Mouse (Mus musculus): ENCODE measurements around the gene Siva1. TPM values are rescaled to one million over a fixed set of nuclear protein-coding genes. Genes with fewer than 3 reads are reported as not detected.

The Siva1 gene
- total and polyA plus RNA-seq, 3 experiments: 78.1 to 137 (median 135) TPM

- Histone ChIP-seq H3K27me3 (replicated peaks) (no peaks in the 10 kb centered on the region), H3K79me2 (replicated peaks; ENCODE audit: control insufficient read depth, extremely low read depth, insufficient read depth, poor library complexity, severe bottlenecking) (no peaks in the 10 kb centered on the region), H3K4me2 (ENCODE audit: insufficient read depth, low read depth, poor library complexity, severe bottlenecking) (no peak overlapping the region), H3K27ac (ENCODE audit: insufficient read depth, low read depth) (no peak overlapping the region), H3K9me3 (replicated peaks; ENCODE audit: low read length) (no peaks in the 10 kb centered on the region), H3K9ac (ENCODE audit: insufficient read depth, low read depth) (no peak overlapping the region), H3K4me1 (ENCODE audit: control insufficient read depth in 1 of 2, insufficient read depth in 2 of 2) (peaks cover 28 to 81% of the 10 kb centered on the region in 2 experiments), H3K4me3 (replicated peaks in 1 of 3; ENCODE audit: low read depth in 2 of 3, low read length in 2 of 3, poor library complexity in 1 of 3) (no peak overlapping the region), H3K36me3 (replicated peaks in 1 of 2; ENCODE audit: control insufficient read depth in 1 of 2, insufficient read depth in 1 of 2, low read length in 1 of 2) (peaks cover 0 to 18% of the 10 kb centered on the region in 2 experiments)
- no peak for TF ChIP-seq USF1 (IDR thresholded peaks at IDR 0.05; ENCODE audit: low read depth, low read length)
- TF ChIP-seq E2F4 (IDR thresholded peaks at IDR 0.05; ENCODE audit: insufficient replicate concordance, low read depth, low read length): no peak
- no peak for TF ChIP-seq CHD1 (IDR thresholded peaks at IDR 0.05; ENCODE audit: low read depth, low read length)
- no peak for TF ChIP-seq MXI1 (IDR thresholded peaks at IDR 0.05; ENCODE audit: low read depth, low read length)
- TF ChIP-seq EP300 (IDR thresholded peaks at IDR 0.05; ENCODE audit: low read length): no peak
- TF ChIP-seq UBTF (IDR thresholded peaks at IDR 0.05; ENCODE audit: low read depth, low read length): no peak
- TF ChIP-seq TBP (conservative IDR thresholded peaks at IDR 0.05; ENCODE audit: low read depth, low read length): no peak
- no peak for TF ChIP-seq USF2 (conservative IDR thresholded peaks at IDR 0.05; ENCODE audit: low read depth, low read length)
- no peak for TF ChIP-seq KAT2A (IDR thresholded peaks at IDR 0.05; ENCODE audit: insufficient replicate concordance, low read length)
- TF ChIP-seq CTCF (conservative IDR thresholded peaks at IDR 0.05 in 1 of 2, IDR thresholded peaks at IDR 0.05 in 1 of 2; ENCODE audit: low read depth in 2 of 2, low read length in 2 of 2): no peak
- TF ChIP-seq JUND (conservative IDR thresholded peaks at IDR 0.05; ENCODE audit: low read depth, low read length): no peak
- TF ChIP-seq BHLHE40 (IDR thresholded peaks at IDR 0.05; ENCODE audit: low read depth, low read length): no peak
- TF ChIP-seq CHD2 (IDR thresholded peaks at IDR 0.05; ENCODE audit: low read length): no peak
- dilution Hi-C loops (cut with MboI; ENCODE audit: extremely low pct_ligation_motif_present, extremely low pct_unique_long_range_greater_than_20kb, low sequenced_read_pairs) (no loop called here), in situ Hi-C loops (cut with MboI; ENCODE audit: low pct_ligation_motif_present, low pct_unique_long_range_greater_than_20kb, low sequenced_read_pairs) (no loop called here)
- no peak for DNase-seq (ENCODE audit: extremely low read depth)
Observed at GRCm38 (mm10) chr12:112628197-112628596, 16.3 kb upstream of the Siva1 start.

- no peak for DNase-seq (ENCODE audit: extremely low read depth)
- in situ Hi-C loops (cut with MboI; ENCODE audit: low pct_ligation_motif_present, low pct_unique_long_range_greater_than_20kb, low sequenced_read_pairs) (no loop called here), dilution Hi-C loops (cut with MboI; ENCODE audit: extremely low pct_ligation_motif_present, extremely low pct_unique_long_range_greater_than_20kb, low sequenced_read_pairs) (no loop called here)
- TF ChIP-seq POLR2AphosphoS2 (IDR thresholded peaks at IDR 0.05; ENCODE audit: low read depth, low read length) (no peak), JUND (conservative IDR thresholded peaks at IDR 0.05; ENCODE audit: low read depth, low read length) (no peak), TBP (conservative IDR thresholded peaks at IDR 0.05; ENCODE audit: low read depth, low read length) (no peak), MXI1 (IDR thresholded peaks at IDR 0.05; ENCODE audit: low read depth, low read length) (no peak), E2F4 (IDR thresholded peaks at IDR 0.05; ENCODE audit: insufficient replicate concordance, low read depth, low read length) (no peak), POLR2A (IDR thresholded peaks at IDR 0.05; ENCODE audit: low read depth, low read length) (no peak), USF2 (conservative IDR thresholded peaks at IDR 0.05; ENCODE audit: low read depth, low read length) (no peak), JUN (IDR thresholded peaks at IDR 0.05; ENCODE audit: insufficient read depth, low read depth, low read length) (no peak), CTCF (conservative IDR thresholded peaks at IDR 0.05 in 1 of 2, IDR thresholded peaks at IDR 0.05 in 1 of 2; ENCODE audit: low read depth in 2 of 2, low read length in 2 of 2) (no peak), MAX (IDR thresholded peaks at IDR 0.05; ENCODE audit: low read length) (no peak)
- H3K4me3 ChIP-seq (replicated peaks in 1 of 3; ENCODE audit: low read depth in 2 of 3, low read length in 2 of 3, poor library complexity in 1 of 3): no peak overlapping the region
- no peaks in the 10 kb centered on the region for H3K27me3 ChIP-seq (replicated peaks)
- H3K27ac ChIP-seq (ENCODE audit: insufficient read depth, low read depth): no peak overlapping the region
- no peaks in the 10 kb centered on the region for H3K9me3 ChIP-seq (replicated peaks; ENCODE audit: low read length)
- peaks cover 0 to 27% of the 10 kb centered on the region in 2 experiments for H3K36me3 ChIP-seq (replicated peaks in 1 of 2; ENCODE audit: control insufficient read depth in 1 of 2, insufficient read depth in 1 of 2, low read length in 1 of 2)
- H3K79me2 ChIP-seq (replicated peaks; ENCODE audit: control insufficient read depth, extremely low read depth, insufficient read depth, poor library complexity, severe bottlenecking): no peaks in the 10 kb centered on the region
- H3K9ac ChIP-seq (ENCODE audit: insufficient read depth, low read depth): no peak overlapping the region
- H3K4me1 ChIP-seq (ENCODE audit: control insufficient read depth in 1 of 2, insufficient read depth in 2 of 2): peaks cover 32 to 79% of the 10 kb centered on the region in 2 experiments
- no peak overlapping the region for H3K4me2 ChIP-seq (ENCODE audit: insufficient read depth, low read depth, poor library complexity, severe bottlenecking)
Observed at GRCm38 (mm10) chr12:112628928-112629721, 15.4 kb upstream of the Siva1 start.
